Mouse (Mus musculus) spleen, adult 2 months (tissue): ENCODE data around the gene Larp4.

Experiments
- CTCF ChIP-seq: fragments of 200-500 bp; IDR thresholded peaks from 2 replicates; pipeline ENCODE4 v1.5.1; 2011; ENCODE audit warnings: mild to moderate bottlenecking, inconsistent platforms; ENCODE audit not compliant: insufficient read depth, insufficient read length, insufficient replicate concordance; ENCODE audit errors: extremely low read depth
- POLR2A ChIP-seq: fragments of 200-500 bp; IDR thresholded peaks from 2 replicates; pipeline ENCODE4 v1.6.1; 2011; ENCODE audit warnings: low read depth, low read length, inconsistent platforms

- no peak for TF ChIP-seq CTCF
- no peak for TF ChIP-seq POLR2A
Measured at GRCm38 (mm10) chr15:100060513-100061140, 90.8 kb downstream of the Larp4 start.
